10 mouse cellular contexts compared by ENCODE assay signal in genomic region chr2:152781031-152781711, GRCm38 (mm10). TPM values are rescaled to one million over a fixed set of nuclear protein-coding genes. Genes with fewer than 3 reads are reported as not detected.
DNase-seq lines count a peak whose midpoint lies in the region; ATAC-seq and TF ChIP-seq lines count a peak whose summit lies in the region.
"Had no signal": no experiment of that assay in that cellular context is flagged by ENCODE, and none has a peak within 500 bp of the region (broad histone marks: within the 10 kb centered on the region; RNA-seq: fewer than 3 reads in every experiment).

No protein-coding gene starts in this region.

- no peak for TF ChIP-seq CTCF in stomach, postnatal 0 days (IDR thresholded peaks at IDR 0.05; ENCODE audit: low read depth)

- peaks cover 8% of the 10 kb centered on the region; the same call in 1 of the 2 replicates for H3K36me3 ChIP-seq in heart, embryonic 15.5 days
- no peaks in the 10 kb centered on the region for H3K36me3 ChIP-seq in stomach, embryonic 16.5 days (ENCODE audit: control insufficient read depth, insufficient read depth, low read length)
- H3K36me3 ChIP-seq in stomach, postnatal 0 days (ENCODE audit: control insufficient read depth, insufficient read depth, low read length): peaks cover 5% of the 10 kb centered on the region
- H3K36me3 ChIP-seq in kidney, embryonic 14.5 days (ENCODE audit: control insufficient read depth, insufficient read depth, low read length): peaks cover 24% of the 10 kb centered on the region
- H3K36me3 ChIP-seq in myocyte (ENCODE audit: control insufficient read depth, insufficient read depth): peaks cover 5% of the 10 kb centered on the region

- no peak for TF ChIP-seq EP300 in stomach, postnatal 0 days (optimal IDR thresholded peaks at IDR 0.05)

- no peaks in the 10 kb centered on the region for H3K27me3 ChIP-seq in heart, embryonic 15.5 days
- H3K27me3 ChIP-seq in stomach, embryonic 16.5 days (ENCODE audit: control insufficient read depth, insufficient read depth, low read length): no peaks in the 10 kb centered on the region
- H3K27me3 ChIP-seq in stomach, postnatal 0 days (ENCODE audit: control insufficient read depth, insufficient read depth, low read length): no peaks in the 10 kb centered on the region
- H3K27me3 ChIP-seq in kidney, embryonic 14.5 days (ENCODE audit: control insufficient read depth, insufficient read depth, low read length): no peaks in the 10 kb centered on the region
- H3K27me3 ChIP-seq in myocyte (ENCODE audit: control insufficient read depth, insufficient read depth, insufficient read length): no peaks in the 10 kb centered on the region

- peaks cover 37% of the 10 kb centered on the region for H3K4me1 ChIP-seq in heart, embryonic 15.5 days (replicated peaks)
- H3K4me1 ChIP-seq in stomach, embryonic 16.5 days (ENCODE audit: control insufficient read depth, insufficient read depth, low read length): peaks cover 16% of the 10 kb centered on the region
- H3K4me1 ChIP-seq in stomach, postnatal 0 days (replicated peaks; ENCODE audit: control insufficient read depth, insufficient read depth): peaks cover 8% of the 10 kb centered on the region; the same call in 1 of the 2 replicates
- peaks cover 13% of the 10 kb centered on the region; the same call in 1 of the 2 replicates for H3K4me1 ChIP-seq in kidney, embryonic 14.5 days (ENCODE audit: control insufficient read depth, insufficient read depth, low read length)

- WGBS in heart, embryonic 15.5 days: 73% methylated on average over 3 of the region's 3 CpGs
- WGBS in stomach, embryonic 16.5 days: 79% methylated on average over 3 of the region's 3 CpGs
- WGBS in stomach, postnatal 0 days: 87% methylated on average over 3 of the region's 3 CpGs
- 94% methylated on average over 3 of the region's 3 CpGs for WGBS in kidney, embryonic 14.5 days

- peaks cover 16% of the 10 kb centered on the region for H3K79me2 ChIP-seq in myocyte (ENCODE audit: control insufficient read depth, insufficient read depth)

- H3K27ac ChIP-seq in heart, embryonic 15.5 days: 0 out of 2 replicates have a peak overlapping the region, but pooled peaks have one; percentile 17
- H3K27ac ChIP-seq in stomach, embryonic 16.5 days (ENCODE audit: low read length): no peak overlapping the region
- H3K27ac ChIP-seq in stomach, postnatal 0 days (replicated peaks): no peak overlapping the region
- H3K27ac ChIP-seq in kidney, embryonic 14.5 days (ENCODE audit: low read depth, low read length): no peak overlapping the region

- H3K4me3 ChIP-seq in heart, embryonic 15.5 days: no peak overlapping the region
- H3K4me3 ChIP-seq in stomach, embryonic 16.5 days (replicated peaks; ENCODE audit: low read length): no peak overlapping the region
- no peak overlapping the region for H3K4me3 ChIP-seq in stomach, postnatal 0 days (ENCODE audit: low read depth, low read length)
- H3K4me3 ChIP-seq in kidney, embryonic 14.5 days (ENCODE audit: low read length): no peak overlapping the region
- H3K4me3 ChIP-seq in myocyte: no peak overlapping the region

- H3K4me2 ChIP-seq in heart, embryonic 15.5 days: no peak overlapping the region
- no peak overlapping the region for H3K4me2 ChIP-seq in stomach, embryonic 16.5 days (ENCODE audit: low read depth, low read length)
- no peak overlapping the region for H3K4me2 ChIP-seq in stomach, postnatal 0 days (replicated peaks; ENCODE audit: low read depth)
- H3K4me2 ChIP-seq in kidney, embryonic 14.5 days (replicated peaks; ENCODE audit: low read depth, low read length): no peak overlapping the region
- H3K4me2 ChIP-seq in myocyte (ENCODE audit: low read depth): no peak overlapping the region

- no peak overlapping the region for H3ac ChIP-seq in myocyte (ENCODE audit: control insufficient read depth, insufficient read length)

- no peak for TF ChIP-seq POLR2A in myocyte (IDR thresholded peaks at IDR 0.05; ENCODE audit: insufficient read length, low read depth)

- no peak for ATAC-seq in heart, embryonic 15.5 days (replicated peaks; ENCODE audit: insufficient number of reproducible peaks, insufficient read depth, low FRiP score, low read depth)
- peak; percentile 27; the same call in 1 of the 2 replicates for ATAC-seq in stomach, embryonic 16.5 days (ENCODE audit: insufficient read depth, low FRiP score)
- no peak; the same call in 1 of the 2 replicates for ATAC-seq in stomach, postnatal 0 days (ENCODE audit: low FRiP score, low TSS enrichment)
- ATAC-seq in kidney, embryonic 14.5 days (ENCODE audit: low FRiP score, low TSS enrichment): no peak

- no peaks in the 10 kb centered on the region for H3K9me3 ChIP-seq in heart, embryonic 15.5 days (replicated peaks)
- no peaks in the 10 kb centered on the region for H3K9me3 ChIP-seq in stomach, embryonic 16.5 days (replicated peaks; ENCODE audit: control insufficient read depth, low read length)
- no peaks in the 10 kb centered on the region for H3K9me3 ChIP-seq in stomach, postnatal 0 days (ENCODE audit: control insufficient read depth, low read length)
- H3K9me3 ChIP-seq in kidney, embryonic 14.5 days (ENCODE audit: control insufficient read depth, low read length): no peaks in the 10 kb centered on the region

- DNase-seq in heart, postnatal 4 days: no peak
- DNase-seq in stomach, postnatal 0 days (ENCODE audit: low spot score): no peak
- no peak for DNase-seq in left cerebral cortex, adult 18-20 months (ENCODE audit: low spot score in 2 of 2)
- no peak for DNase-seq in thymus, postnatal 36 days
- DNase-seq: gastrocnemius, postnatal 10 days; thymus, adult 18-20 months had no signal

- H3K9ac ChIP-seq in heart, embryonic 15.5 days: no peak overlapping the region
- H3K9ac ChIP-seq in stomach, embryonic 16.5 days (ENCODE audit: low read length): no peak overlapping the region
- H3K9ac ChIP-seq in stomach, postnatal 0 days (ENCODE audit: low read length): no peak overlapping the region
- H3K9ac ChIP-seq in kidney, embryonic 14.5 days (ENCODE audit: low read depth, low read length): peak overlapping the region; percentile 23; the same call in 1 of the 2 replicates

TF ChIP-seq in myocyte, 11 proteins besides CTCF, POLR2A, EP300 and RAD21:
- TF ChIP-seq MYOD1 (IDR thresholded peaks at IDR 0.05; ENCODE audit: control insufficient read depth in 1 of 3, insufficient read length in 2 of 3, low read depth in 2 of 3): peak in 1 of 3 experiments; percentile 61
- peak in 2 of 3 experiments; percentile 59 to 75 for TF ChIP-seq MYOG (IDR thresholded peaks at IDR 0.05; ENCODE audit: control insufficient read depth in 1 of 3, insufficient read depth in 1 of 3, insufficient read length in 2 of 3, low read depth in 2 of 3)
- no peak for TF ChIP-seq POLR2AphosphoS2 (IDR thresholded peaks at IDR 0.05; ENCODE audit: insufficient read length, low read depth)

RNA-seq across cellular contexts. Expression of gene Cox4i2, which starts 27.2 kb away (rescaled TPM):
- 20.8 and 24.2 TPM in 2 replicates for polyA plus RNA-seq in heart, embryonic 15.5 days (2015; fragmentation: Nextera tagmentation; extraction: Ambion mirVana)
- total RNA-seq in heart, postnatal 4 days (2021): 10 to 100 TPM; 13.7 to 15.1 TPM
- polyA plus RNA-seq in stomach, embryonic 16.5 days (2015; fragmentation: Nextera tagmentation; extraction: Ambion mirVana): 21.3 and 23.9 TPM in 2 replicates
- polyA plus RNA-seq in stomach, postnatal 0 days (2015; fragmentation: Nextera tagmentation; extraction: Ambion mirVana): 9.8 and 10.6 TPM in 2 replicates
- 12.1 and 18.8 TPM in 2 replicates for polyA plus RNA-seq in kidney, embryonic 14.5 days (2014; fragmentation: Nextera tagmentation; extraction: Ambion mirVana)
- polyA plus RNA-seq in myocyte (2012; fragmentation: generic; extraction: Trizol): not detected
- total RNA-seq in left cerebral cortex, adult 18-20 months (2021): 1 to 10 TPM; 2.7 to 2.8 TPM

RNA-seq across cellular contexts. Expression of gene Id1, which starts 45.1 kb away (rescaled TPM):
- 61.9 and 63.1 TPM in 2 replicates for polyA plus RNA-seq in heart, embryonic 15.5 days (2015; fragmentation: Nextera tagmentation; extraction: Ambion mirVana)
- total RNA-seq in heart, postnatal 4 days (2021): 10 to 100 TPM; 71.8 to 76.6 TPM
- polyA plus RNA-seq in stomach, embryonic 16.5 days (2015; fragmentation: Nextera tagmentation; extraction: Ambion mirVana): 125 and 145 TPM in 2 replicates
- polyA plus RNA-seq in stomach, postnatal 0 days (2015; fragmentation: Nextera tagmentation; extraction: Ambion mirVana): 191 and 228 TPM in 2 replicates
- polyA plus RNA-seq in kidney, embryonic 14.5 days (2014; fragmentation: Nextera tagmentation; extraction: Ambion mirVana): 129 and 178 TPM in 2 replicates
- 59.5 TPM for polyA plus RNA-seq in myocyte (2012; fragmentation: generic; extraction: Trizol)
- total RNA-seq in left cerebral cortex, adult 18-20 months (2021): 10 to 100 TPM; 20.6 to 27.2 TPM

RNA-seq across cellular contexts. Expression of gene Bcl2l1, which starts 50.4 kb away (rescaled TPM):
- polyA plus RNA-seq in heart, embryonic 15.5 days (2015; fragmentation: Nextera tagmentation; extraction: Ambion mirVana): 69.5 and 80.7 TPM in 2 replicates
- total RNA-seq in heart, postnatal 4 days (2021): 10 to 100 TPM; 39.0 to 45.0 TPM
- polyA plus RNA-seq in stomach, embryonic 16.5 days (2015; fragmentation: Nextera tagmentation; extraction: Ambion mirVana): 78.1 and 88.8 TPM in 2 replicates
- 45.6 and 48.7 TPM in 2 replicates for polyA plus RNA-seq in stomach, postnatal 0 days (2015; fragmentation: Nextera tagmentation; extraction: Ambion mirVana)
- polyA plus RNA-seq in kidney, embryonic 14.5 days (2014; fragmentation: Nextera tagmentation; extraction: Ambion mirVana): 66.9 and 96.1 TPM in 2 replicates
- polyA plus RNA-seq in myocyte (2012; fragmentation: generic; extraction: Trizol): 57.0 TPM
- 100 to 1,000 TPM; 124 to 130 TPM for total RNA-seq in left cerebral cortex, adult 18-20 months (2021)

Comparison
In these comparisons a context has a peak if more than half of its experiments do, and no peak if none do; other contexts are left out.
1. RNA of gene Cox4i2, which starts 27.2 kb away (polyA plus RNA-seq): 20.8 to 24.2 TPM in heart, embryonic 15.5 days, 21.3 to 23.9 TPM in stomach, embryonic 16.5 days, 12.1 to 18.8 TPM in kidney, embryonic 14.5 days and 9.8 to 10.6 TPM in stomach, postnatal 0 days; not detected in myocyte (single experiment); every median in the first group is over 10 times any median in the second.